Mouse (Mus musculus) intestine, embryonic 14.5 days (tissue): ENCODE data around the gene Gemin7. TPM values are rescaled to one million over a fixed set of nuclear protein-coding genes. Genes with fewer than 3 reads are reported as not detected.

Experiments
- ATAC-seq: fragments of 200-750 bp; cut with Nextera tagmentation; replicated peaks from 2 replicates; pipeline ENCODE4 v1.8.0; 2017; ENCODE audit warnings: low read depth, moderate number of reproducible peaks, moderate TSS enrichment, moderate library complexity; ENCODE audit not compliant: low FRiP score, low TSS enrichment
- DNase-seq: peaks from one replicate; pipeline ENCODE4 v3.0.0-alpha.2; 2018; ENCODE audit warnings: low spot score
- H3K27ac ChIP-seq: fragments of 300-500 bp; sonication (generic); 2 replicates; pipeline ENCODE4 v1.5.1; 2014; ENCODE audit warnings: low read depth, mild to moderate bottlenecking, control low read depth
- H3K27me3 ChIP-seq: fragments of 300-500 bp; sonication (generic); replicated peaks from 2 replicates; pipeline ENCODE4 v1.6.1; 2014; ENCODE audit warnings: low read length, control low read depth; ENCODE audit not compliant: control insufficient read depth, insufficient read depth
- H3K36me3 ChIP-seq: fragments of 300-500 bp; sonication (generic); 2 replicates; pipeline ENCODE4 v1.6.1; 2014; ENCODE audit warnings: low read length, control low read depth; ENCODE audit not compliant: control insufficient read depth, insufficient read depth
- H3K4me1 ChIP-seq: fragments of 300-500 bp; sonication (generic); replicated peaks from 2 replicates; pipeline ENCODE4 v1.6.1; 2014; ENCODE audit warnings: low read length, control low read depth, mixed read lengths; ENCODE audit not compliant: control insufficient read depth, insufficient read depth
- H3K4me2 ChIP-seq: fragments of 300-500 bp; sonication (generic); 2 replicates; pipeline ENCODE4 v1.6.1; 2014; ENCODE audit warnings: low read length
- H3K4me3 ChIP-seq: fragments of 300-500 bp; sonication (generic); 2 replicates; pipeline ENCODE4 v1.5.1; 2014; ENCODE audit warnings: low read depth, low read length, control low read depth, mixed read lengths
- H3K9ac ChIP-seq: fragments of 300-500 bp; sonication (generic); 2 replicates; pipeline ENCODE4 v1.6.1; 2014; ENCODE audit warnings: mild to moderate bottlenecking, low read length
- H3K9me3 ChIP-seq: fragments of 300-500 bp; sonication (generic); 2 replicates; pipeline ENCODE4 v1.6.1; 2016; ENCODE audit warnings: low read length, control low read depth; ENCODE audit not compliant: control insufficient read depth
- WGBS: fragments of 180-500 bp; shearing (Covaris S2); extraction: QIAGEN DNeasy Blood & Tissue Kit; methylation state at CpG from one replicate; pipeline ENCODE4 v1.1.7; 2014; 5-methylcytosine and 5-hydroxymethylcytosine counted together
- polyA plus RNA-seq: library from polyadenylated mRNA; unstranded; fragments of >200 nt; fragmentation: Nextera tagmentation; extraction: Ambion mirVana; gene quantifications from 2 replicates; pipeline ENCODE4 v1.2.1, GENCODE M21; 2014

Gemin7 gene
- polyA plus RNA-seq, 1 experiment from 2014 or later: 176 TPM

GRCm38 (mm10) chr7:19531077-19531476 lies 46.3 kb downstream of the Gemin7 start:
- Histone ChIP-seq H3K4me1 (no peaks in the 10 kb centered on the region), H3K9ac (no peak overlapping the region), H3K36me3 (peaks cover 61% of the 10 kb centered on the region), H3K4me3 (no peak overlapping the region), H3K27ac (no peak overlapping the region), H3K27me3 (no peaks in the 10 kb centered on the region), H3K9me3 (no peaks in the 10 kb centered on the region), H3K4me2 (no peak overlapping the region)
- 60% methylated on average over 10 of the region's 10 CpGs for WGBS
- DNase-seq (no peak), ATAC-seq (peak; percentile 16; the same call in 1 of the 2 replicates)

- Histone ChIP-seq H3K4me1 (peaks cover 19% of the 10 kb centered on the region), H3K9ac (no peak overlapping the region), H3K36me3 (peaks cover 10% of the 10 kb centered on the region), H3K4me2 (no peak overlapping the region), H3K9me3 (no peaks in the 10 kb centered on the region), H3K27me3 (peaks cover 55% of the 10 kb centered on the region), H3K4me3 (no peak overlapping the region), H3K27ac (no peak overlapping the region)
- DNase-seq (no peak), ATAC-seq (no peak)
- WGBS: 72% methylated on average over 2 of the region's 2 CpGs
These were observed 52.3 kb downstream of the Gemin7 start for GRCm38 (mm10) chr7:19525105-19525481.

DNA sequence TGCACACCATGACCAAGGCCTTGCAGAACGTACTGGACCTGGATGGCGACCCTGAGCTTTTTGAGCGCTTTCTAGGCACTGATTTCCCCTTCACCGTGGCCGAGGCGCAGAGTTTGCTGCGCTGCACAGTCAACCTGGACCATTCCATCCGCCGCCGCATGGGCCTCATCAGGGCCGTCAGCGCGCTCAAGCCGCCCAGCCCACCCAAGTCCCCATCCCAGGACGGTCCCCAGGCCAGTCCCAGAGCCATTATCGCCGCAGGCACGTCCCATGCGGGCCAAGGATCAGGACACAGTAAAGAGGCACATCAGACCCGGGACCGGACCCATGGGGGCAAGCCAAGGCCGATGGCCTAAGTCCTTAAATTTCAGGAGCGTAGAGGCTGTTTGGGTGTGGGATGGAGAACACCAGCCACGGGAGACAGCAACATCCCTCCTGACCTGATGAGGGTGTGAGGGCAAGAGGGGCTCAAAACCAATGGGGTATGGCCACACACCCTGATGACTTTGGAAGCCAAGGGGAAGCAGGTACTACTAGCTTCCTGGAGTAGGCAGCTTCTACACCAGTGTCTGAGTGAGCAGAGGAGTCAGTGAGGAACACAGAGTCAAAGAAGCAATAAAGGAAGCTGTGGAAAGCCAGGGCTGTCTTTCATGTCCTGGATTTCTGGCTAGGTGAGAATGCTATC lies 52.8 kb downstream of the Gemin7 start:
- H3K4me1 ChIP-seq: peaks cover 22% of the 10 kb centered on the region
- H3K27me3 ChIP-seq: peaks cover 61% of the 10 kb centered on the region
- no peak overlapping the region for H3K27ac ChIP-seq
- WGBS: 18% methylated on average over 24 of the region's 24 CpGs
- no peaks in the 10 kb centered on the region for H3K9me3 ChIP-seq
- DNase-seq: no peak
- H3K4me3 ChIP-seq: peak overlapping the region; percentile 35
- H3K4me2 ChIP-seq: peak overlapping the region; percentile 75
- no peak for ATAC-seq
- H3K9ac ChIP-seq: peak overlapping the region; percentile 22; the same call in 1 of the 2 replicates
- H3K36me3 ChIP-seq: peaks cover 6% of the 10 kb centered on the region

DNA sequence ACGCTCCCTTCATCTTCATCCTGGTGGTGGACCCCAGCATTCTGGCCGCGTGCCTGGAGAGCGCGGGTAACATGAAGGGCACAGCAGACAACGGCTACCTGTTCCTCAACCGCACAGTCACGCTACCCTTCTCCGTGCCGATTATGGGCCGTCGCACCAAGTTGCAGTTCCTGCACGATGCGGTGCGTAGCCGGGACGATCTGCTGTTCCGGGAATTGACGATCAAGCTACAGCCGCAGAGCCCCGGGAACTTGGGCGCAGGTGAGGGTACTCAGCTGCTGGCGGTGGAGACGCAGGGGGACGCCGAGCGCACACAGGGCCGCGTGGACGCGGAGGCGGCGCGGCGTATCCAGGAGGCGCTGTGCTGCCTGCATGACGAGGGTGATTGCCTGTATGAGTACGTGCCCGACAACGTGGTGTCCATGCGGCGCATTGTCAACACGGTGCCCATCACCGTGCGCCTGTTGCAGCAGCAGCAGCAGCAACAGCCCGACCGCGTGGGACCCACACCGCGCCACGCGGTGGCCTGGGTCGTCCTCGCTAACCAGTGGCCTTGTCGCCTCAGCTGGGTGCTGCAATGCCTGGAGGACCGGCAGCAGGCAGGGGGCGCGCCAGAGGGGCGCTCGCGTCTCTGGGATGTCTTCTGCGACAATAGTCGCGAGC lies 53.5 kb downstream of the Gemin7 start:
- DNase-seq (peak; percentile 84), ATAC-seq (peak; percentile 51)
- Histone ChIP-seq H3K27ac (no peak overlapping the region), H3K36me3 (peaks cover 2% of the 10 kb centered on the region), H3K9me3 (no peaks in the 10 kb centered on the region), H3K9ac (peak overlapping the region; percentile 22; the same call in 1 of the 2 replicates), H3K27me3 (peaks cover 67% of the 10 kb centered on the region), H3K4me1 (peaks cover 22% of the 10 kb centered on the region), H3K4me2 (peak overlapping the region; percentile 75), H3K4me3 (peak overlapping the region; percentile 35)
- under 1% methylated on average over 64 of the region's 64 CpGs for WGBS

- WGBS: 14% methylated on average over 72 of the region's 72 CpGs
- Histone ChIP-seq H3K4me2 (peak overlapping the region; percentile 75), H3K9ac (no peak overlapping the region), H3K27me3 (peaks cover 74% of the 10 kb centered on the region), H3K4me1 (peaks cover 22% of the 10 kb centered on the region), H3K36me3 (no peaks in the 10 kb centered on the region), H3K27ac (no peak overlapping the region), H3K4me3 (peak overlapping the region; percentile 35), H3K9me3 (no peaks in the 10 kb centered on the region)
- ATAC-seq (no peak), DNase-seq (no peak)
These were observed 54.2 kb downstream of the Gemin7 start for GRCm38 (mm10) chr7:19523017-19523756.

DNA sequence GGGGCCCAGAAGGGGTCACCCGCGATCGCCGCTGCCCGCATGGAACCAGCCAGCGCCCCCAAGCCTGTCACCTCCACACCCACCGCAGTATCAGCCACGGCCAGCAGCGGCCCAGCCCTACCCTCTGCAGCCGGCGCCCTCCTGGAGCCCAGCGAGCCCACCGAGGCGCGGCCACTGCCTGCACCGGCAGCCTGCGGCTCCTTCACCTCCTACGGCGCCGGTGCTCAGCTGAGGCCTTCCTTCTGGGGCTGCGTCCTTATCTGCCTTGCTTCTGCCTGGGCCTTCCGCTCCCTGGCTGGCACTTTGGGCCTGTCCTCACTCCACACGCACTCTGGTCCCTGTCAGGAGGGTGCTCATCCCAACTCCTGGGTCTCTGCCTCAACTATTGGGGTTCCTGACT lies 57.4 kb downstream of the Gemin7 start:
- 5% methylated on average over 22 of the region's 23 CpGs for WGBS
- Histone ChIP-seq H3K4me3 (0 out of 2 replicates have a peak overlapping the region, but pooled peaks have one; percentile 8), H3K36me3 (no peaks in the 10 kb centered on the region), H3K27me3 (peaks cover 82% of the 10 kb centered on the region), H3K9me3 (no peaks in the 10 kb centered on the region), H3K4me1 (peaks cover 25% of the 10 kb centered on the region), H3K9ac (peak overlapping the region; percentile 22; the same call in 1 of the 2 replicates), H3K4me2 (peak overlapping the region; percentile 32), H3K27ac (no peak overlapping the region)
- DNase-seq (no peak), ATAC-seq (no peak)

- WGBS: 4% methylated on average over 21 of the region's 29 CpGs
These were observed 59.6 kb downstream of the Gemin7 start, which contains the start of gene Nkpd1 for GRCm38 (mm10) chr7:19517652-19518365. Nkpd1 (plus strand) TSS chr7:19517838.

More at GRCm38 (mm10) chr7:19517652-19518365, 59.6 kb downstream of the Gemin7 start, which contains the start of gene Nkpd1:
- ATAC-seq: 0 out of 2 replicates have a peak, but pooled peaks have one; percentile 13
- 0 out of 2 replicates have a peak within 1 kb of the TSS, but pooled peaks have one; percentile 8 for H3K4me3 ChIP-seq
- H3K27ac ChIP-seq: no peak within 1 kb of the TSS
- DNase-seq: no peak
- no peaks in the 10 kb centered on the region for H3K36me3 ChIP-seq
- peak within 1 kb of the TSS; percentile 36 for H3K4me2 ChIP-seq
- peaks cover 60% of the 10 kb centered on the region for H3K27me3 ChIP-seq
- no peaks in the 10 kb centered on the region for H3K9me3 ChIP-seq
- 0 out of 2 replicates have a peak, but pooled peaks cover 8% of the 10 kb centered on the region for H3K4me1 ChIP-seq
- 0 out of 2 replicates have a peak within 1 kb of the TSS, but pooled peaks have one; percentile 22 for H3K9ac ChIP-seq
